Mouse (Mus musculus) large intestine, adult 2 months (tissue): ENCODE measurements around the gene Lpar4. TPM values are rescaled to one million over a fixed set of nuclear protein-coding genes. Genes with fewer than 3 reads are reported as not detected.

Source experiments
- DNase-seq: peaks from one replicate; pipeline ENCODE4 v3.0.0-alpha.2; 2012; ENCODE audit warnings: low read depth, low spot score
- WGBS: fragments of 180-500 bp; shearing (Covaris S2); methylation state at CpG from one replicate; pipeline ENCODE4 v1.1.7; 2018; 5-methylcytosine and 5-hydroxymethylcytosine counted together
- polyA plus RNA-seq: library from polyadenylated mRNA; depleted of rRNA; stranded (reverse); fragments of >200 nt; gene quantifications from 2 replicates; pipeline ENCODE4 v1.2.3, GENCODE M21; 2012; rRNA removed

Gene Lpar4
- 0.01 and 0.05 TPM in 2 replicates for polyA plus RNA-seq

- WGBS = 21% methylated on average over 11 of the region's 11 CpGs
- no peak for DNase-seq
These were observed at the start of gene Lpar4 for GRCm38 (mm10) chrX:106920175-106920827. Lpar4 (plus strand) TSS chrX:106920625.

- DNase-seq = no peak
- 65% methylated on average over 3 of the region's 3 CpGs for WGBS
These were observed 49.0 kb upstream of the Lpar4 start for GRCm38 (mm10) chrX:106871426-106871825.

GRCm38 (mm10) chrX:106871894-106872293 lies 48.5 kb upstream of the Lpar4 start:
- 48% methylated on average over 3 of the region's 3 CpGs for WGBS
- no peak for DNase-seq

GRCm38 (mm10) chrX:106872315-106872714 lies 48.1 kb upstream of the Lpar4 start:
- 51% methylated on average over 4 of the region's 4 CpGs for WGBS
- DNase-seq = no peak

- DNase-seq = no peak
- 70% methylated on average over 2 of the region's 2 CpGs for WGBS
These were observed 22.6 kb upstream of the Lpar4 start for GRCm38 (mm10) chrX:106897707-106898275.

GRCm38 (mm10) chrX:106920828-106921619 lies 599 bp downstream of the Lpar4 start:
- no peak for DNase-seq
- WGBS = 13% methylated on average over 9 of the region's 9 CpGs

GRCm38 (mm10) chrX:106924572-106924971 lies 4.1 kb downstream of the Lpar4 start:
- DNase-seq = no peak

- WGBS = 74% methylated on average over 3 of the region's 3 CpGs
- no peak for DNase-seq
These were observed 18.9 kb downstream of the Lpar4 start for GRCm38 (mm10) chrX:106939326-106939725.

GRCm38 (mm10) chrX:106950558-106950957 lies 30.1 kb downstream of the Lpar4 start:
- WGBS = 74% methylated on average over 1 of the region's 1 CpGs
- no peak for DNase-seq

- whole genome bisulfite sequencing = 32% methylated on average over 2 of the region's 2 CpGs
- DNase-seq = no peak
These were observed 30.6 kb downstream of the Lpar4 start for GRCm38 (mm10) chrX:106951016-106951415.

GRCm38 (mm10) chrX:106953840-106954239 lies 33.4 kb downstream of the Lpar4 start:
- 29% methylated on average over 1 of the region's 1 CpGs for WGBS

GRCm38 (mm10) chrX:106962233-106962632 lies 41.8 kb downstream of the Lpar4 start:
- WGBS = 42% methylated on average over 2 of the region's 2 CpGs
- no peak for DNase-seq

More at GRCm38 (mm10) chrX:106953840-106954239, 33.4 kb downstream of the Lpar4 start:
- no peak for DNase-seq

GRCm38 (mm10) chrX:106964326-106964725 lies 43.9 kb downstream of the Lpar4 start:
- 38% methylated on average over 2 of the region's 2 CpGs for WGBS
- no peak for DNase-seq

Other genes starting within 250 kb of the Lpar4 start
- 0.05 and 0.15 TPM in 2 replicates for gene Rtl3, start 80.0 kb upstream of the Lpar4 start, polyA plus RNA-seq
- 1.3 and 1.7 TPM in 2 replicates for gene P2ry10, start 167.9 kb downstream of the Lpar4 start, polyA plus RNA-seq
- gene P2ry10b, start 228.3 kb downstream of the Lpar4 start, polyA plus RNA-seq = 1.1 and 1.2 TPM in 2 replicates